Mouse (Mus musculus) adrenal gland, postnatal 36 days (tissue): ENCODE measurements around the gene Arhgap19. TPM values are rescaled to one million over a fixed set of nuclear protein-coding genes. Genes with fewer than 3 reads are reported as not detected.

Experiments
- DNase-seq, 2 experiments: peaks; one replicate each; pipeline ENCODE4 v3.0.0; 2021; ENCODE audit warnings: mixed read lengths in 1 of 2
- long read RNA-seq, 2 experiments: library from polyadenylated mRNA; stranded (forward); transcript quantifications; one replicate each; pipeline ENCODE4 v2.0.0; 2021; ENCODE audit warnings: borderline sequencing depth in 2 of 2
- total RNA-seq, 2 experiments: library from RNA; stranded (reverse); gene quantifications; 2 replicates each; pipeline ENCODE4 v1.2.3; 2021

Gene Arhgap19
- 1 to 10 TPM; 5.0 to 5.8 TPM for total RNA-seq
- long read RNA-seq, experiment 1: 0 reads
- long read RNA-seq, experiment 2, full-length matches to known transcripts: 1 of 1 reads
- long read RNA-seq, experiment 2, partial matches to known transcripts: 0 of 1 reads
- long read RNA-seq, experiment 2, other reads (novel, unspliced or antisense): 0 of 1 reads

DNA sequence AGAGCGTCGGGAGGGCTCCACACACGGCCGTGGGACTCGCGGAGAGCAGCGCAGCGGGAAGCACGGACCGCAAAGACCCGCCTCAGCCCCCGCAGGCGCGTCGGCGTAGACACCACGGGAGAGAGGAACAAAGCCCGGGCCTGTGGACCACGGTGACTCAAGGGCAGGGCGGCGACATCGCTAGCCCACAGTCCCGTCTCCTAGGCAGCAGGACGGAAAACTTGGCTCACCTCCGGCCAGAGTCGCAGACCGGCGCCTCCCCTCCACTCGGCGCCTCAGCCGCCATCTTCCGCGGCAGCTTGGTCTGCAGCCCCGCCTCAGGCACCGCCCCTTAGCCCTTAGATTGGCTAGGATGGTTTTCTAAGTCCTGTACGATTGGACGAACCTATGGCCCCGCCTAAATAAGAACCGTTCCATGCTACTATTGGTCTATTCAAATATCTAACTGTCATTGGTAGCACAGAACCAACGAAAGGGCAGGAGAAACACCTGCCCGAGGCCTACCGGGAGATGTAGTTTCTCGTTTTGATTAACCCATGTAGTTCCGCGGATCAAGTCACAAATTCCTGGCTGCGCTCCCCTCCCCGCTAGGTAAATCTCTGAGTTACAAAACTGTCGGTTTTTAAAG, at the start of gene Arhgap19:
Gene Arhgap19 (minus strand): TSS at position 306 of the 628 bp plus-strand sequence.
- DNase-seq: peak; percentile 92 to 95

DNA sequence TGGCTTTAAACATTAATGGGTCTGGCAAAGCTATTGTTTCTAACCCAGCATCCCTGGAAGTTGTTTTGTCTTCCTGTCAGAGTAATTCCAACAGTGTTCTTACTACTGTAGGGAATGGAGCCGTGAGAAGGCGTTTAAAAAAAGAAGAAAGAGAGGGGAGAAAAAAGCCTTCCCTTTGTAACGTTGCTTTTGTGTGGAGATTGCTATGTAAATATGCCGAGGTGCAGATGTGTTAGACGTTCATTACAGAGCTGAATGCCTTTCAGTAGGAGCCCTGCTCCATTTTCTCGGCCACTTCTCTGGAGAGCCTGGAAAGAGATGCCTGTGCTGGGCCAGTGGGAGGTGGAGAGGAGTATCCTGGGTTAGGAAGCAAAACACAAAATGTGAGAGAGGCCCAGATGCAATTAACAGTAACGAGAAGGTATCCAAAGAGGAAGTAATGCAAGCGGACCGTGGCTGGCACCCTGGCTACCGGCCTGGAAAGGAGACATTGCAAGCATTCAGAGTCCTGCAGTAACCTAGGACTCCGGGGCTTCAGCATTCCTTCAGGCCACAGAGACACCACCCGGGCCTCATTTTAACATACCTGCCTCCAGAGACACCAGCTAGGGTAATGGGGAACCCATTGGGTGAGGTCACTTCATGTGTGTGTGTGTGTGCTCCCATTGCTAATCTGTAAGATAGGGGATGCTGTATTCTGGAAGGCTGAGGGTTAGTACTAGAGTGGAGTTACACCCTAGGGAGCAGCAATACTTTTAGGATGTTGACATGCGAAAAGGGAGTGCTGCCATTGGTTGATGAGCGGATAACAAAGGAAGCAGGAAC, 49.1 kb upstream of the Arhgap19 start:
- DNase-seq: no peak

DNA sequence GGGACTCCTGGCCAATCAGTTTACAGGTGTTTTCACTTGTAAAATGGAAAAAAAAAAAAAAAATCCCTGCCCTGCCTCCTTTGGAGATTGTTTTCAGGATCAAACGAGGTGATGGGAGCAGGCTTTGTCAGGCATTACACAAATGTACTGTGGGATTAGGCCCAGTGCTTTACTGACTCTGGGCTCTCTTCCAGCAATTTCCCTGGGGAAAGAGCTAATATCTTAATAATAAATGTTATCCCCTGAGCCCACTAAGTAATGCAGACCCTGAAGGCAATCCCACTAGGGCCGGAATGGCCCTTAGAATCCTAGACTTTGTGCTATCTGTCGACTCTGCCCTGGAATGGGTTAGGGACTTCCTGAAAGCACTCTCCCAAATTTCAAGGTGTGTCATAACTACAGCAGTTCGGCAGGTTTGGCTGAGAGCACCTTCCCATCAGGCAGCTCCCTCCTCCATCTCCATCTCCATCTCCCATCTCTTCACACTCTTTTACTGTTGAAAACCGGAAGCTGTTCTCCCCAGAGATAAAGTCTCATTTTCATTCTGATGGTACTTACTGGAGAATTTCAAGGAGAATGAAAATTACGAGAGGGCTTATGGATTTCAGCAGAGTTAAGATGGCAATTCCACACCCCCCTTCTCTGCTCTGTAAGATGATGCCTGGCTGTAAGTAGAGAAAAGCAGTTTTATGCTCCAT, 48.3 kb upstream of the Arhgap19 start:
- no peak for DNase-seq

DNA sequence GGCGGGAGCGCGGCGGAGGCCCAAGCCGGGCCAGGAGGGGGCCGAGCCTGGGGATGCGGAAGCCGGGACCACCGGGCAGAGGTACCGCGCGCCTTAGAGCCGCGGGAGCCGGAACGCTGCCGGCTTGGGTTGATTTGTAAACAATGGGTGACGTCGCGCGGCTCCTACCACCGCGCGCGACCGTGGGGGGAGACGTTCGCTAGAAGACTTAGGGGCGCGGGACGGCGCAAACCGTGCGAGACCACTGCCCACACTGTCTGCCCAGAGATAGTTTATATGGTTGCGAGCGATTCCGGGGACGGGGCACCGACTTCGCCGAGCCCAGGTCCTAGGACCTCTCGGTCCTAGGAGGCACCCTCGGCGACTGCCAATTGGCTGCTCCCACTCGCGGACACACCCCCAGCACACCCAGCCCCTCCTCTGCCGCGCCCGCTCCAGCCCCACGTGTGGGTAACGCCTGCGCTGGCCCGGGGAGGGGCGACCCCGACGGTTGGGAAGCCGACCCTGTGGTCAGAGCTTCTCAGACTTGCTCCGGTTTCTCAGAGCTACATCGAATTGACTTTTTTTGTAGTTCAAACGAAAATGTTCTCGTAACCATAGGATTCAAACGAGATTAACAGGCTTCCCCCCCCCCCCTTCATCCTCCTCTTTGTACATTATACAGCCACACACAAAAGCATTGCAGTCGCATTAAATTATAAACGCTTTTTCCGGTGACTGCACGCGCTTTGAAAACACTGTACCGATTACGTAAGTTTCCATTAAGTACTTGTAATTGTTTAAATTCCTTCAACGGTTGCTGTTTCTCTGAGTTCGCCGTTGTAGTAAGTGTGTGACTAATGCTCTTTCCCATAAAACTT, 46.4 kb upstream of the Arhgap19 start, which contains the start of gene Frat2:
Gene Frat2 (minus strand): TSS at position 141 of the 860 bp plus-strand sequence.
- DNase-seq: peak; percentile 90 to 93

DNA sequence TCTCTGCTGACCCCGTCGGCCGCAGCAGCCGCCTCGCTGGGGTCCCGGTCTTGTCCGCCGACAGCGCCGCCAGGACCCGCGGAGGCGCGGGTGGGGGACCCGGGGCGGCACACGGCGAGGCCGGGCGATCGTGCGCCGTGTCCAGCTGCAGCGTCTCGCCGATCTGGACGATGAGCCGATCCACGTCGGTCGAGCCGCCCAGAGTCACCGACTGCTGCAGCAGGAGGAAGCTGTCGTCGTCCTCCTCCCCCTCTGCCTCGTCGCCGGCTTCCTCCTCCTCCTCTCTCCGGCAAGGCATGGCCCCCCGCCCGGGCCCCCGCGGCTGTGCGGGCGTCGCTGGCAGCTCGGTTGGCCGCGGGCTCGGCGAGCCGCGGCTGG, 45.8 kb upstream of the Arhgap19 start:
- peak in 1 of 2 experiments; percentile 42 for DNase-seq

DNA sequence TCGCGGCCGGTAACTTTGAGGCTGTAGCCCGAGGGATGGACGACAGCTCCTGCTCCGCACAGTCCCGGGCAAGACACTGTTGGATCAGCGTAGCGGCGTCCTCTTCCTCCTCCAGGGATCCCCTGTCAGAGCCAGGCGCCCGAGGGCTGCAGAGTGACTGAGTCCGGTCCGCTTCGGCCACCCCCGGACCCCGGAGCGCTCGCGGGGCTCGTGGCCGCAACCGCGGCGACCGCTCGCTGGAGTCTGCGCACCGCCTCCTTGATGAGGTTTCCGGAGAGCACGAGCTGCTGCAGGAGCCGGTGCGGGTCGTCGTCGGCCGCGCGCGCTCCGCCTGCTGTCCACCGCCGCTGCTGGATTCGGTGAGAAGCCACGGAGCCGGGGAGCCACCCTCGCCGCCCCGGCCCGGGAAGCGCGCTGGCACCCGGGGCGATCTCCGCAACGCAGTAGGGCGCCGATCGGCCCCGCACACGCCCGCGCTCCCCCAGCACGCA, 45.3 kb upstream of the Arhgap19 start:
- DNase-seq: peak; percentile 65 to 72

DNA sequence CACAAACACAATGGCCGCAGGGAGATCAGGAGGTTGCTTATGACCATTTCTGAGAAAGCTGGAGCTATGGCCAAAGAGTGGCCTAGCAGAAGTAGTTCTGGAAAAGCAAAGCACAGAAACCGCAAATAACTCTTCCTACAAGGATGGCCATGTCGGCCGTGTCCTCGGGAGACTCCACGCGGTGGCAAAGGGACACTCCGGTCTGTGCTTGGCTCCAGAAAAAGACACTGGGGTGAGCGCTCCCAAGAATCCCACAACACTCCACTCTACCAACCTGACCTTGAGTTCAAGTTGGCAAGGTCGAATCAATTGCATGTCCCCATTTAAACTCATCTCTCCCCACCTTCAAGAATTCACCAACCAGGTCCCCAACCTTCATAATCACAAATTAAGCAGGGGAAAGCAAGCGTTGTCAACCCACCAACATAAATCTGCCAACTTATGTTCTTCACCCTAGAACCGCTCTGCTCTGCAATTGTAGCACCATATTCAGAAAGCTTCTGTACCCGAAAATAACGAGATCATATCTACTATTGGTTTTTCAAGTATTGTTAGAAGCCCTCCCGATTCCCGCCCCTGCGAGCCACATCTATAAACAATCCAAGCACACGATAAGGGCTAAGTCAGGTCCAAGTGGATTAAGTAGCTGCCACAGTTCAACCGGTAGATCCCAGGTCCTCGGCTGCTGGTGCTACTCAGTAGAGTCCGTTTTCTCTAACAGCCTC, 44.7 kb upstream of the Arhgap19 start:
- peak; percentile 66 to 68 for DNase-seq

DNA sequence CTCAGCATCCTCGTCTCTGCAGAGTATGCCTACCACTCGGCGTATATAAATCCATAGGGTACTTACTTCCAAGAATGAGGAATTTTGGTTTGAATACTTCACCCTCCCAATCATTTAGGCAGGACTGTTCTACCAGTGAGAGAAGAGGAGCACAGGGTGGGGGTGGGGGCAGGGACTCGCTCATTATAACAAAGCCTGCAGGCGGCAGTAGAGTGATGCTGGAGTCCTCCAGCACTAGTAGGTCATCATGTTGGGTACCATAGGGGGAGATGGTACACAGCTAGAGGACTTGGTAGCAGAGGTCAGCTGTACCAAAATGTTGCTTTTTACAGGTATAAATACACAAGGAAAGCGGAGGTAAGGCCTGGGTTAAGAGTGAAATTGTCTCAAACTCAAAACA, 42.5 kb upstream of the Arhgap19 start:
- no peak for DNase-seq

DNA sequence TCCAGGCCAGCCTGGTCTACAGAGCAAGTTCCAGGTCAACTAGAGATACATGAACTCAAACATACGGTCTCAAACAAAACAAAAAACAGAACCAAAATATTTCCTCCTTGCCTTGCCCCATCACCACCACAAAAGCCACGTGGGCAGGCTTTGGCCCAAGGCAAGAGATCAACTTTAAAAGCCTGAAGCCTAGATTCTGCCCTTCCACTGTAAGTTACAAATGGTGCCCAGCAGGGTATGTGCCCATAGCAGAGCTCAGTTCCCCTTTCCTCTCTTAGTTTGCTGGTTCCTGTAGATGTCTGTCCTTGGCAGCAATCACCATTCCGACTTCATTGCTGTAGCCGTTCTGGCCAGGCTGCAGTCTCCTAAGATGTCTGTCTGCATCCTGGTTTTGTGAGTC, 40.9 kb upstream of the Arhgap19 start:
- DNase-seq: no peak

DNA sequence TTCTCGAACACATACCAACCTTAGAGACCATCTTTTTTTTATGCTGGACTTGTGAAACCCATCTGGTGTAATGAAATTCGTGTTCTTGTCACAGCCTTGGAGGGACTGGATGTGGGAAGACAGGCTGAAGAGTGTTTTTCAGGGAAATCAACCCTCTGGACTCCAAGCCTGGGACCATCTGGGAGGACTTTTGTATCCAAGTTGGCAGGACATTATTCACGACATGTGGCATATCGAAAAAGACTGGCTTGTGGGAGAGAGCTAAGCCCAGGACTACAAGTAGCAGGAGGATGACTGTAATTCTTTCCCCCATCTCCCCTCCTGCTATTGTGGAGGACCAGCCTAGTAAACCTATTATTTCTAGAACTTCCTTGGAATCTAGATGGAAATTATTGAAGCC, 40.3 kb upstream of the Arhgap19 start:
- DNase-seq: no peak

DNA sequence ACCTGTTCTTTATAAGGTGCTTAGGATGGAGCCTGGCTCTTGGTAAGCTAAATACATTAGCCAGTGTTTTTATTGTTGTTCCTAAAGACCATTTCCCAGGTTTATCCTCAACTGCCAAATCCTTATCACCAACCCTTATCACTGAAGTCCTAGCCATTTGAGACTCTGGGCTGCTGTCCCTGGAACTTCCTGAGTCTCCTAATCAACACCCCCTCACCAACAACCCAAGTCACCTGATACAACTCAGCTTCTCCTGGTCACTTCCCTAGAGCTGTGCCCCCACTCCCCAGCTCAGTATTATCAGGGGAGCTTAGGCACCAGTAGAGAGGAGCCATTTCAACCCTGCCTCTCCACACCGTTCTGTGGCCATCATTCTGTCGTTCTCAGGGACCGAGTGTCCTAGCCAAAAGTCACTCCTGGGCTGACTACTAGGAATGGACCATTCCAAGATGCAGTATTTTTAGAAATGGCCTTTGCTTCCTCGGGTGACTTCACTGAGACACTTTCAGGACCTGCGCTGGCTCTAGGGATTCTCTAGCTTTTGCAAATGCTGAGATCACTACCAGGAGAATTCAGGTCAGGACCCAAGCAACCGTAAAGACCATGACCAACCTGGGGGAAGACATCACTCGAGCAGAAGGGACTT, 39.4 kb upstream of the Arhgap19 start:
- no peak for DNase-seq

DNA sequence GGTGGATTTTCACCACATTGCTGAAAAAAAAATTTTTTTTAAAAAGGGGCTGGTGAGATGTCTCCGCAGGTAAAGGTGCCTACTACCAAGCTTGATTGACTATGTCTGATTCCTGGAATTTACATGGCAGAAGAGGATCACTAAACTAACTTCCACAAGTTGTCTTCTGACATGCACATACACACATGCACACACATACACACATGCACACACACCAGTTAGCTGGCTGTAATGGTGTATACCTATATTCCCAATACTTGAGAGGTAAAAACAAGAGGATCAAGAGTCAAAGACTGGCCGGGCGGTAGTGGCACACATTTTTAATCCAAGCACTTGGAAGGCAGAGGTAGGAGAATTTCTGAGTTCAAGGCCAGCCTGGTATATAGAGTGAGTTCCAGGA, 37.8 kb upstream of the Arhgap19 start:
- DNase-seq: no peak

DNA sequence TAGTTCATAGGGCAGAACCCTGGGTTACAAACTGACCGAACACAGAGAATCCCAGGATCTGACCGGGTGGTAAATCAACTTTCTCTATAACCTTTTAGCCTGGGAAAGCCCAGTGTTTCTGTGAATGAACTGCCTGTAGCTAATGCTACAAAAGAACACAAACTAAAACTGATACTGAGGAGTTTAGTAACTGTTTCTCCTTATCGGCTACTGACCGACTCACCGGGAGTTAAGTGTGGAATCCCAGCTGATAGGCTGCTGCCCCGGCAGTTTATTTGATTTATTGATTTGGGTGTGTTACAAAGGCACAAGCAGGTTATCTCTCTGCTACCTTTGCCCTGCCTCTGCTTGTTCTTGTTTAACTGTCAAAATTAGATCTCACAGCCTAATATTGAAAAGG, 37.0 kb upstream of the Arhgap19 start:
- no peak for DNase-seq

DNA sequence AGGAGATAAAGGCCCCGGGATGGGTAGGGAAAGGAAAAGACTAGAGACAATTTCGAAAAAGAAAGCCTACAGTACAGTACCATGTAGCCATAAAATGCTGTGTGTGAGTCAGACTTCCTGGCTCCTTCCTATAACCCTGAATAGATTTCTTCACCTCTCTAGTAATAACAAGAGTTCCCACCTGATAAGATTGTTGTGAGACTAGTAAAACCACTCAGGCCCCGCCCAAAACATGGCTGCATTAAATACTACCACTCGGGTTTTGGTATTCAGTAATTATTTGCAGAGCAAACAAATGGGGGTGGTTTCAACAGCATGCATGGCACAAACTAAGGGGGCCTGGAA, 36.0 kb upstream of the Arhgap19 start:
- no peak for DNase-seq

DNA sequence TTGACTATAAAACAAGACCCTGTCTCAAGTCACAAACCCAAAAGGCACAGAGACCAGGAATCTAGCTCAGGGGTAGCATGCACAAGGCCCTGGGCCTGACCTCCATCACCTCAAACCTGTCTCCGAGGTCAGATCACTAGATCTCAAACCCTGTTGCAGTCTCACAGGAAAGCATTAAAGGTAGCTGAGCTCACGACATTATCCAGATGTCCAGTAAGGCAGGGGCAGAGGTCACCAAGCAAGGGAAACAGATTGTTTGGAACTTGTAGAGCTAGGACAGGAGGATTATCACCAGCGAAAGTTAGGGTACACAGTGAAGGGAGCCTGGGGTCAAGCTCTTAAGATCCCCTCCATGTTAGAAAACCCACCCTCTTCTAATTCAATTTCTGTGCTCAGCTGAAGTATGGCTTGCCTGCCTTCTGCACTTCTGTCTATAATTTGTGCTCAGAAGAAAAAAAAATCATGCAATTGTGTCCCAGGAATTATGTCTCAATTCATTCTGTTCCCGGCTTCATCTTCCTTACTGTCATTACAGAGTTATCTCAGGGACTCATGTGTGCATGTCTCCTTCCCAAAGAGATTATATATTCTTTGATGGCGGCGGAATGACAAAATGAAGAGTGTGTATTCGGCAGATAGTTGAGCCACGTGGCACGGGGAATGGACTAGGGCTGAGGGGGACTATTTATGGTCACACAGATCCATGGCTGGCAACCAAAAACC, 35.5 kb upstream of the Arhgap19 start:
- DNase-seq: no peak

DNA sequence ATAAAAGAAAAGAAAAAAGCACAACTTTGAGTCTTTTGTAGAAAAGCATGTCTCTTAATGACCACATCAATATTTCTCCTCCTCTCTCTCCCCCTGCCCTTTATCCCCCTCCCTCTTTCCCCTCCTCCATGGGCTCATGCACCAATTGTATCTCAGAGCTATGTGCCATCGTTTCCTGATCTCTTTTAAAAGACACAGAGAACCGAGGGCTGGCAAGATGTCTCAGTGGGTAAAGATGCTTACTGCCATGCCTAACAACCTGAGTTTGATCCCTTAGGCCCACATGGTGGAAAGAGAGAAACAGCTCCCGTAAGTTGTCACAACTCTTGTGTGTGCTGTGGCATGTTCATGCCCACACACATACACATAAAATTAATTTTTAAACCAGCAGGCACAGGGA, 34.9 kb upstream of the Arhgap19 start:
- no peak for DNase-seq

DNA sequence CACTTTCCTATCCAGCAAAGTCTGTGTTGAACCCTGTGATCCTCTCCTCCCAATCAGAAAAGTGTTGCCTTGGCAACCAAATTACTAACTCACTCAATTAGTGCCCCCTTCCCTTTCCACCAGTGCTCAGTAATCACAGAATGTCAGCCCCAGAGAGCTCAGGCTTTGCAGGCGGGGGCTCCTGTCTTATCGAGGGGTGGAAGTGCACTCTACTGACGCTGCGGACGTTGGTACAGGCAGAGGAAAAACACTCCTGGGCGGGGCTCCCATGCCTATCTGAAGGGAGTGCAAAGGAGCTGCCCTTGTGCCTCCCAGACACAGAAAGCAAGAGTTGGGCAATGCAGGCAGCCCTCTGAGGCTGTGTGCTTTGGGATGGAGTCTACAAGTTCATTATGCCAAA, 34.0 kb upstream of the Arhgap19 start:
- DNase-seq: peak; percentile 51 to 56

DNA sequence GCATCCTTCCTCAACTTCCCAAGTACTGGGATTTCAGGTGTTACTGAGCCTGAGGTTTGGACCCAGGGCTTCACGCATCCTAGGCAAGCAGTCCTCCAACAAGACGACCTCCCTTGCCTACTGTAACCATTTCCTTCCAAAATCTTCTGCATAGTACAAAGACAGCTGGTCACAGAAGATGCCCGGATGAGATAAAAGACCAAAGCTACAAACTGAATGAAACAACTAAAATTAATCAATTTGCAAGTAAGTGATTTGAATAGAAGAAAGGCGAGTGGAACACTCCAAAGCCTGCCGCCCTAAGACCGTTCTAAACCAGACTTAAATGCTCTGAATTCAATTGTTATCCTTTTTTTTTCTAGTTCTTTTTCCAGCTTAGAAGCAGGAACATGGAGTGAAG, 33.6 kb upstream of the Arhgap19 start:
- no peak for DNase-seq

DNA sequence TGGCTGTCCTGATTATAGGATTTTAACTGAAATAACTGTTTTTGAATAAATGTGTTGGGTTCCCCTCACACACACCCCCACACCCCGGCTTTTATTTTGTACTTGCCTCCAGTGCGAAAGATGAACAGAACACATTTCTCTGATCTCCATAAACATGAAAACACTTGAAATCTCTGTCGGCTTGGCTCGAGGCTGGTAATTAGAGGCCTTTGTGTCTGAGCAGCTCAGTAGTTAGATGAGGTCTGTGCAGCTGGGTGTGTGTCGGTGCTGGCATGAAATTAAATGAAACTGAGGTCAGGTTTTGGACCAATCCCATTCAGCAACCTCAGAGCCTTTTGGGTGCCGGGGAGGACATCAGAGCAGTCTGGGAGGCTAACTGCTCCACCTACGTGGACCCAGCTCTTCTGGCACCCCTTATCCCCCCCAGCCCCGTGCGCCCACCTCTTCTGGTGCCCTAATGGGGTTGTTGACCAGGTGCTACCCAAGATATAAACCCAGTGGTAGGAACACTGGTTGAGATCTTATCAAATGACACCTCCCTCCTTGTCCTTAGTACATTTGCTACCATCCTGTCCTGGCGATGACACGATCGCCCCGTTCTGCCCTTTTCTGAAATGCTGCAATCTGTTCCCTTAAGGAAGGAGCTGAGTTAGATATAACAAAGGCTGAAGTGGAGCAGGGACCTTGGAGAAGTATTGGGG, 30.8 kb upstream of the Arhgap19 start:
- no peak for DNase-seq
